Mouse (Mus musculus): Measurements from ENCODE around the gene Ctsh. TPM values are rescaled to one million over a fixed set of nuclear protein-coding genes. Genes with fewer than 3 reads are reported as not detected.
A peak's percentile ranks its signal among the peaks of the same experiment; 100 is the strongest.
"Not testable (repeated sequence)": the region's sequence is repeated elsewhere in the genome, so short reads cannot be mapped to it uniquely, and the experiment has no call there.

The Ctsh gene
- polyA plus RNA-seq, 1 experiment from 2014 or later = 47.8 TPM

DNA sequence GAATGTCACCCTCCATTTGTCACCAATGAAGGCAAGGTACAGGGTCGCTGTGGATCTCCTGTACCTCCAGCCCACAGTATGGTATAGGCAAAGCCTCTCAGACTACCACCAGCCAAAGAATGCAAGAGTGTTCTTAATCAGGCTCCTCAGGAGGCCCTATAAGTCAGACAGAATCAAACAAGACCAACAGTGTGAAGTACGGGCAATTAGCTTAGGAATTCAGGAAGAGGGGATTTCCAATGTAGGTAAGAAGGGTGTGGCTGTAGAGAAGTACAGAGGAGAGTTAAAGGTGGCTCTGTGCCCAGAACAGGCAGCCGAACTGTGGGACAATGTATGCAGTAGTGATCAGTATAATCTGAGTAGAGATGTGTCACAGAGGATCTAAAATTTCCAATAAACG, 17.6 kb upstream of the Ctsh start:
- Histone ChIP-seq H3K4me1 (no peaks in the 10 kb centered on the region), H3K4me2 (no peak overlapping the region), H3K27me3 (no peaks in the 10 kb centered on the region), H3K36me3 (no peaks in the 10 kb centered on the region), H3K4me3 (no peak overlapping the region), H3K27ac (no peak overlapping the region), H3K9me3 (no peaks in the 10 kb centered on the region), H3K9ac (no peak overlapping the region)
- 0 out of 2 replicates have a peak, but pooled peaks have one; percentile 22 for ATAC-seq (ENCODE audit: insufficient number of reproducible peaks, low FRiP score, low TSS enrichment, low read depth)
- 68% methylated on average over 4 of the region's 4 CpGs for WGBS

DNA sequence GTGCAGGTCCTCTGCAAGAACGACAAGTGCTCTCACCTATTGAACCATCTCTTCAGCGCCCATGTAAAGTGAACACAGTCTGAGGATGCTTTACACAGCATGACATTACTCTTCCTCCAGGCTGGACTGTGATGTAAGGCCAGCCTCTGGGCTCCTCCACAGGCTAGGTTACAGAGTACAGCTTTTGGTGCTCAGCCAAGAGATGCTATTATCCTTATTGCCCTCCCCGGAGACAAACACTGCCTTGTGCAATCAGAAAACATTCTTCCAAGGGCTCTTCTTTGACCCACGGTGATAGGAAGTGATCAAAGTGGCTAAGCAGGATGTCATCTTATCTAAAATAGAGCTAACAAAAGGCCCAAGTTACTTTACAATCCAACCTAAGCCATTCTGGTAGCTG, 15.4 kb upstream of the Ctsh start:
- no peaks in the 10 kb centered on the region for H3K4me1 ChIP-seq
- WGBS = 72% methylated on average over 4 of the region's 4 CpGs
- H3K9me3 ChIP-seq = no peaks in the 10 kb centered on the region
- H3K4me3 ChIP-seq = no peak overlapping the region
- H3K27ac ChIP-seq = no peak overlapping the region
- no peak overlapping the region for H3K4me2 ChIP-seq
- H3K9ac ChIP-seq = no peak overlapping the region
- no peaks in the 10 kb centered on the region for H3K36me3 ChIP-seq
- H3K27me3 ChIP-seq = no peaks in the 10 kb centered on the region
- ATAC-seq (ENCODE audit: insufficient number of reproducible peaks, low FRiP score, low TSS enrichment, low read depth) = no peak

DNA sequence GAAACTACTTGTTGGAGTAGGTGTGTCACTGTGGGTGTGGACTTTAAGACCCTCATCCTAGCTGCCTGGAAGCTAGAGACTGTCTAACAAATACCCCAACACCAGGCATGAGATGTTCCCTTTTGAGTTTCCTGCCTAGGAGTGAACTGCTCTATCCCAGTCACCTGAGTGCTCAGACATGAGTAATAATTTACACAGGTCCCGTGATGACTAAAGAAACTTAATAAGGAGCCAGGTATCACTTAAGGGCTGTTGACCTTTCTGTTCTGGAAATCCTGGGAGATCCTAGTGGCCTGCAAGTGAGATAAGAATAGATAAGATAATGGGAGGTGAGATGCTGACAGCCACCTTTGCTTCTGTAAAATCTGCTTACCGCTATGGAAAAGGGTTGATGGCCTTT, 13.0 kb upstream of the Ctsh start:
- no peak overlapping the region for H3K4me2 ChIP-seq
- 77% methylated on average over 2 of the region's 2 CpGs for WGBS
- no peak overlapping the region for H3K4me3 ChIP-seq
- no peak overlapping the region for H3K9ac ChIP-seq
- no peak overlapping the region for H3K27ac ChIP-seq
- H3K36me3 ChIP-seq = no peaks in the 10 kb centered on the region
- H3K4me1 ChIP-seq = no peaks in the 10 kb centered on the region
- no peaks in the 10 kb centered on the region for H3K27me3 ChIP-seq
- no peak for ATAC-seq (ENCODE audit: insufficient number of reproducible peaks, low FRiP score, low TSS enrichment, low read depth)
- no peaks in the 10 kb centered on the region for H3K9me3 ChIP-seq

DNA sequence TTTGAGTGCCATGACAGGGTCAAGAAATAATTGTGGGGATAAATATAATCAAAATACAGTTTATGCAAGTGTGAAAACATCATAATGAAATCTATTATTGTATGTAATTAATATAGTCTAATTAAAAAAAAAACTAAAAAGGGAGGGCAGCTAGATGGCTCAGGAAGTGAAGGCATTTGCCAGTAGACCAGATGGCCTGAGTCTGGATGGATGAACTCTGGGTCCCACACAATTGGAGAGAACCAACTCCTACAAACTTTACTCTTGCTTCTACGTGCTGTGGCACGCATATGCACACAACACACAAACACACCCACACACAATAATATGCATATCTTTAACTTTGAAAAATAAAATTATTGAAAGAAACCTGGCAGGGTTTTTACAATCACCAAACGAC, 12.4 kb upstream of the Ctsh start:
- Histone ChIP-seq H3K4me2 (no peak overlapping the region), H3K9ac (no peak overlapping the region), H3K36me3 (no peaks in the 10 kb centered on the region), H3K27me3 (no peaks in the 10 kb centered on the region), H3K9me3 (no peaks in the 10 kb centered on the region), H3K4me1 (no peaks in the 10 kb centered on the region), H3K27ac (no peak overlapping the region), H3K4me3 (no peak overlapping the region)
- 93% methylated on average over 3 of the region's 3 CpGs for WGBS
- ATAC-seq (ENCODE audit: insufficient number of reproducible peaks, low FRiP score, low TSS enrichment, low read depth) = no peak

DNA sequence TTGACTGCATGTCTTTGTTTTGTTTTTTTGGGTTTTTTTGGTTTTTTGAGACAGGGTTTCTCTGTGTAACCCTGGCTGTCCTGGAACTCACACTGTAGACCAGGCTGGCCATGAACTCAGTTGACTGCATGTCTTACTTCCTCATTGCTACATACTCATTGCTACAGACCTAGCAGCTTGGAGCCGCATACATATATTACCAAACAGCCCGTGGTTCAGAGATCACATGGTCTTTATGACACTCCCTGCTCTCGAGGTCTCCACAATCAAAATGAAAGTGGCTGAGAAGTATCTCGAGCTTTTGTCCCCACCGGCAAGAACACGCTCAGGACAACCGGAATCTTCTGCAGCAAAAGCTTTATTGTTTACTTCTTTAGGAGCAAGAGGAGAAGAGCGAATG, 11.0 kb upstream of the Ctsh start:
- not testable (repeated sequence) for H3K27ac ChIP-seq; ATAC-seq (ENCODE audit: insufficient number of reproducible peaks, low FRiP score, low TSS enrichment, low read depth)

DNA sequence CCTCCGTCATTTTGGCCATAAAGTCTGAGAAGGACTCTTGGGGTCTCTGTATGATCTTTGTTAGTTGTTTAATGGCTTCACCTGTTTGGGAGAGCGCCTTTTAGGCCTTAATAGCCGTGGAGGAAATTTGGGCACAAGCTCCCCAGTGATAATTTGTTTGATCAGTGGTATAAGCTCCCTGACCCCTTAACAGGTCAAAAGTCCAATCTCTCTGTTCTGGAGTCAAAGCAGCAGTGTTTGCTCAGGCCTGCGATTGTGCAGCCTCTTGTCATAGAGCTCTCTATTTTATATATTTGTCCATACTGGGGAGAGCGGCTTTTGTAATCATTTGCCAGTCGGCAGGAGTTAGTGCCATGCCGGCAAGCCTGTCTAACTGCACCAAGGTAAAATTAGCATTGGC, 8.8 kb upstream of the Ctsh start:
- no peak for ATAC-seq (ENCODE audit: insufficient number of reproducible peaks, low FRiP score, low TSS enrichment, low read depth)
- H3K36me3 ChIP-seq = no peaks in the 10 kb centered on the region
- H3K27ac ChIP-seq = no peak overlapping the region
- no peaks in the 10 kb centered on the region for H3K4me1 ChIP-seq
- 86% methylated on average over 7 of the region's 7 CpGs for WGBS
- H3K9ac ChIP-seq = no peak overlapping the region
- H3K27me3 ChIP-seq = no peaks in the 10 kb centered on the region
- H3K4me3 ChIP-seq = no peak overlapping the region
- no peak overlapping the region for H3K4me2 ChIP-seq
- H3K9me3 ChIP-seq = no peaks in the 10 kb centered on the region

More for the DNA sequence above, 11.0 kb upstream of the Ctsh start:
- not testable (repeated sequence) for H3K4me2 ChIP-seq, H3K4me3 ChIP-seq, H3K9me3 ChIP-seq, H3K9ac ChIP-seq, H3K4me1 ChIP-seq, H3K27me3 ChIP-seq, H3K36me3 ChIP-seq
- 90% methylated on average over 8 of the region's 8 CpGs for WGBS

DNA sequence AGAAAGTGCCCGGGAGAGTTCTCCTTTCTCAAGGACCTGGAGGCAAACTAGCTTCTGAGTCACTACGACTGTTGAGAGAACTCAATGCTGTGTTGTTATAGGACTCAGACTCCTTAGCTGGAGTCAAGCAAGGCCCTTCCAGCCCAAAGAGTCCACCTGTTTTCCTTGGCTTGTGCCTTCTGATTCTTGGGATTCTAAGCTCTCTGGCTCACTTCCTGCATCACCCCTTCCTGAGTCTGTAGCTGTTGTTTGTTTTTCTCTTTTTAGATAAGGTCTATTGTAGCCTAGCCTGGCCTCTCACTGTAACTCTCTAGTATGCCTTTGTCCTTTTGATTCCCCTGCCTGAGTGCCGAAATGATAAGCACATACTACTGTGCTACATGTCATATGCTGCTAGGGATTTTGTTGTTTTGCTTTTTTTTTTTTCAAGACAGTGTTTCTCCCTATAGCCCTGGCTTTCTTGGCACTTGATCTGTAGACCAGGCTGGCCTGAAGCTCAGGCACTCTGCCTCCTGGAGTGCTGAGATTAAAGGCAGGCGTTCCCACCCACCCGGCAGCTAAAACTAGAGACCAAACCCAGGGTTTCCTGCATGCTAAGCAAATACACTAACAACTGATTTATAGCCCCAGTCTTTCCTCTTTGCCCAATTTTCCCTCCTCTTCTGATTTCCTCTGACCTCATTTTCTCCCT, 5.9 kb upstream of the Ctsh start:
- Histone ChIP-seq H3K4me1 (no peaks in the 10 kb centered on the region), H3K27ac (no peak overlapping the region), H3K9ac (no peak overlapping the region), H3K4me2 (no peak overlapping the region), H3K36me3 (no peaks in the 10 kb centered on the region), H3K27me3 (no peaks in the 10 kb centered on the region), H3K9me3 (no peaks in the 10 kb centered on the region), H3K4me3 (no peak overlapping the region)
- ATAC-seq (ENCODE audit: insufficient number of reproducible peaks, low FRiP score, low TSS enrichment, low read depth) = no peak
- WGBS = 43% methylated on average over 5 of the region's 5 CpGs

DNA sequence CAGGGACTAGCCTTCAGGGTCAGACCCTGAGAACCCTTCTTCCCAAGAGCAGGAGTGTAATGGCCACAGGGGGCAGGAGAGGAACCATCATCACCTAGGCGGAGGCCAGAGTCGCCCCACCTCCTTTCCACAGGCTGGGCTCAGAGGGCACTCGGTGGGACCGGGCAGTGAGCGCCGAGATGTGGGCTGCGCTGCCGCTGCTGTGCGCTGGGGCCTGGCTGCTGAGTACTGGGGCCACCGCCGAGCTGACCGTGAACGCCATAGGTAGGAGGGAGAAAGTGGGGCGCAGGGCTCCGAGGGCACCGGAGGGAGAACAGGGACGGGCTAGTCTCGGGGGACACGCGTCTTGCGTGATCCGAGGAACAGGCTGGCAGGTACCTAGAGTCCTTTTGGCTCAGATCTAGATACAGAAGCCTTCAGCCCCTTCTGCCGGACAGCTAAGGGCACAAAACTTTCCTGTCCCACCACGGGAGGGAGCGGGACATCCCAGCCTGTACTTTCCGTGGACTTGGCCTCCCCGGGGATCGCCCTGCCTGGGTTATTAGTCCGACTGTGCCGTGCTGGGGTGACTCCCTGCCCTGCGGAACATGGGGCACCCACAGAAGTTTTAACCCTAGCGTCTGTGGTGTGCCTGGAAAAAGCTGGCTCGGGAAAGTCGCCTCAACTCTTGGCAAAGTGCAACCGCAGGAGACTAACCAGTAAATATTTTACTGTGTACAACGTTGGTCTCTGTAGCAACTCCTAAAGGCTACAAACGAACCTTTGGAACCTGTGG, 606 bp downstream of the Ctsh start:
- Histone ChIP-seq H3K9ac (peak overlapping the region; percentile 37), H3K4me2 (peak overlapping the region; percentile 85), H3K27ac (peak overlapping the region; percentile 17; the same call in 1 of the 2 replicates), H3K27me3 (no peaks in the 10 kb centered on the region), H3K9me3 (no peaks in the 10 kb centered on the region), H3K4me1 (peaks cover 7% of the 10 kb centered on the region), H3K4me3 (peak overlapping the region; percentile 49), H3K36me3 (no peaks in the 10 kb centered on the region)
- ATAC-seq (ENCODE audit: insufficient number of reproducible peaks, low FRiP score, low TSS enrichment, low read depth) = peak; percentile 61; the same call in 1 of the 2 replicates
- WGBS = under 1% methylated on average over 37 of the region's 37 CpGs

DNA sequence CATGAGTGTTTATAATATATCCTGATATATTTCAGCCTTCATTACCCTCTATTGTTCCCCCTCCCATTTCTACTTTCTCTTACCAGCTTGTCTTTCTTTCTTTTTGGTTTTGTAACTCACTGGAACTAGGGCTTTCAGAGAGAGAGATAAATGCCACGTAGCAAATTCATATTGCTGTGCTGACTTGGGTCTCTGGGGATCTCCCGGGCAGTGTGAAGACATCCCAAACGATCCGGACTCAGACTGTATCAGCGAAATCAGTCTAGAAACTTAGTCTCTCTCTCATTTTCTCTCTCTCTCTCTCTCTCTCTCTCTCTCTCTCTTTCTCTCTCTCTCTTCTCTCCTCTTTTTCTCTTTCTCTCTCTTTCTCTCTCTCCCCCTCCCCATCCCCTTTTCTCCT, 1.5 kb downstream of the Ctsh start:
- ATAC-seq (ENCODE audit: insufficient number of reproducible peaks, low FRiP score, low TSS enrichment, low read depth) = no peak
- H3K27me3 ChIP-seq = no peaks in the 10 kb centered on the region
- 47% methylated on average over 5 of the region's 5 CpGs for WGBS
- H3K4me1 ChIP-seq = peaks cover 7% of the 10 kb centered on the region
- peak overlapping the region; percentile 85 for H3K4me2 ChIP-seq
- no peaks in the 10 kb centered on the region for H3K36me3 ChIP-seq
- no peaks in the 10 kb centered on the region for H3K9me3 ChIP-seq
- no peak overlapping the region for H3K9ac ChIP-seq
- H3K4me3 ChIP-seq = 0 out of 2 replicates have a peak overlapping the region, but pooled peaks have one; percentile 49
- no peak overlapping the region for H3K27ac ChIP-seq

DNA sequence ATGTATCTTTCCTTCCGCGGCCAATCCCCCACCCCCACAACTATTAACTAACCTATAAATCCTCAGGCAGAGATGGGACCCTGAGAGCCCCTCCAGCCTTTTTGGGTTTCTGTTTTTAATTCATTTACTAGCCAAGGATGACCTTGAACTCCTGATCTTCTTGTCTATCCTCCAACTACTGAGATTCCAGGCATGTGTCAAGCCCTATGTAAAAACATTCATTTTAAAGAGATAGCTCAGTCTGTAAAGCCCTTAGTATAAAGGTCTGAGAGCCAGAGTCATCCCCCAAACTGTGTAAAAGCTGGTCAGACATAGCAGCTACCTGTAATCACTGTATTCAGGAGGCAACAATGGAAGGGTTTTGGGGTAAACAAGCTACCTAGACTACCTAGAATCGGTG, 2.0 kb downstream of the Ctsh start:
- H3K27ac ChIP-seq = no peak overlapping the region
- H3K36me3 ChIP-seq = no peaks in the 10 kb centered on the region
- no peak for ATAC-seq (ENCODE audit: insufficient number of reproducible peaks, low FRiP score, low TSS enrichment, low read depth)
- H3K9me3 ChIP-seq = no peaks in the 10 kb centered on the region
- WGBS = 50% methylated on average over 3 of the region's 3 CpGs
- no peak overlapping the region for H3K9ac ChIP-seq
- no peak overlapping the region; the same call in 1 of the 2 replicates for H3K4me2 ChIP-seq
- H3K4me3 ChIP-seq = no peak overlapping the region
- H3K4me1 ChIP-seq = peaks cover 7% of the 10 kb centered on the region
- H3K27me3 ChIP-seq = no peaks in the 10 kb centered on the region

DNA sequence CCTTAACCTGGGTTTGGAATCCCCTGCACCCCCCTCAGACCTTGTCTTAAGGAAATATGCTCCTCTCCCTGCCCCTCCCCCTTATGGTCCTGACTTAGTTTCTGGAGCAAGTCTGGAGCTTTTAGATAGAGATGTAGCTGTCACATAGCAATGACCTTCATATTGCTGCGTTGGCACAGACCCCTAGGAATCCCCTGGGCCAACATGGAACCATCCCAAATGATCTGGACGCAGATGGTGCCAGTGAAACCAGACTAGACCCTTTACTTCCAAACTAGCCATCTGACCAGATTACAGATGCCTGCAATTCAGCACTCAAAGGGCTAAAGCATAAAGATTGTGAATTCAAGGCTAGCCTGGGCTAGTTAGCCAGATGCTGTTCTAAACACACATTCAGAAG, 2.8 kb downstream of the Ctsh start:
- Histone ChIP-seq H3K9me3 (no peaks in the 10 kb centered on the region), H3K4me1 (peaks cover 7% of the 10 kb centered on the region), H3K36me3 (no peaks in the 10 kb centered on the region), H3K9ac (no peak overlapping the region), H3K27me3 (no peaks in the 10 kb centered on the region), H3K4me2 (no peak overlapping the region), H3K27ac (no peak overlapping the region), H3K4me3 (no peak overlapping the region)
- WGBS = 88% methylated on average over 2 of the region's 2 CpGs
- ATAC-seq (ENCODE audit: insufficient number of reproducible peaks, low FRiP score, low TSS enrichment, low read depth) = no peak

DNA sequence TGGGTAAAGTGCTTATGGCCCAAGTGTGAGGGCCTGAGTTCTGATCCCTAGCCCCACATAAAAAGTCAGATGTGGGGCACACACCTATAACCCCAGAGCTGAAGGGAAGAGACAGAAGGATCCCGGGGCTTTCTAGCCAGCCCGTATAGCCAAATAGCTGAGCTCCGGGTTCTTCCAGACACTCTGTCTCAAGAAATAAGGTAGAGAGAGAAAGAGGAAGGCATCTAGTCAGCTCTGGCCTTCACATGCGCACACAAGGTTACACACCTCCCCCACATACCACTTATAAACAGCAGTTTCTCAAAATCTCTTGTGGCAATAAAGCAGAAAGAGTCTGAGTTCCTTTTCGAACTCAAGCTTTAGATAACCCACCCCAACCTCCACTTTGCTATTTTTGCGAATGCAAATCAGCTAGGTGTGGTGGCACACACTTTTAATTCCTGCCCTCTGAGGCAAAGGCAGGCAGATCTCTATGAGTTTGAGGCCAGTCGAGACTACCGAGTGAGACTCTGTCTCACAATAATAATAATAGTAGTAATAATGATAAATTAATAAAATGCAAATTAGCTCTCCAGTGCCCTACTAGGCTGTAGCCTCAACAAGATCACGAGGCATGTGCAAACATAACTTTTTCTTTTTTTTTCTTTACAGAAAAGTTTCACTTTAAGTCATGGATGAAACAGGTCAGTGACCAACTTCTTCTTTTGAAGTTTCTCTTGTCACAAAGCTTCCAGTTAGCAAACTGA, 6.0 kb downstream of the Ctsh start:
- 80% methylated on average over 9 of the region's 9 CpGs for WGBS
- Histone ChIP-seq H3K4me1 (no peaks in the 10 kb centered on the region), H3K27me3 (no peaks in the 10 kb centered on the region), H3K4me3 (no peak overlapping the region), H3K36me3 (no peaks in the 10 kb centered on the region), H3K9me3 (no peaks in the 10 kb centered on the region), H3K27ac (no peak overlapping the region), H3K4me2 (no peak overlapping the region), H3K9ac (no peak overlapping the region)
- no peak for ATAC-seq (ENCODE audit: insufficient number of reproducible peaks, low FRiP score, low TSS enrichment, low read depth)

All from limb, embryonic 15.5 days (tissue).